Mouse (Mus musculus) megakaryocyte, embryonic 14.5 days (primary cell): ENCODE measurements at regions not wholly inside any gene's neighbourhood (a gene's known extent, or its start where the extent isn't known, plus 50 kb on each side); places are given as distances from the start of the nearest gene placed in this dataset.

Experiments used
- H3K27me3 ChIP-seq: replicated peaks from 2 replicates; pipeline ENCODE3; 2012; ENCODE audit warnings: inconsistent platforms
- H3K36me3 ChIP-seq: replicated peaks from 2 replicates; pipeline ENCODE3; 2012; ENCODE audit warnings: low read length, inconsistent platforms, mixed read lengths
- H3K4me1 ChIP-seq: 2 replicates; pipeline ENCODE4 v1.6.1; 2012; ENCODE audit warnings: inconsistent platforms
- H3K4me3 ChIP-seq: replicated peaks from 2 replicates; pipeline ENCODE3; 2012; ENCODE audit warnings: moderate library complexity, mild to moderate bottlenecking, inconsistent platforms
- H3K9me3 ChIP-seq: 2 replicates; pipeline ENCODE4 v1.6.1; 2012; ENCODE audit warnings: inconsistent platforms
- FLI1 ChIP-seq: IDR thresholded peaks from 2 replicates; pipeline ENCODE4 v1.6.1; 2012; ENCODE audit warnings: low read length, inconsistent platforms, mixed read lengths
- GATA1 ChIP-seq: IDR thresholded peaks from 3 replicates; pipeline ENCODE4 v1.6.1; 2012; ENCODE audit warnings: mixed read lengths, low read length, inconsistent platforms, borderline replicate concordance

GRCm38 (mm10) chr11:17871920-17872319, 81.8 kb downstream of the Etaa1 start:
- peaks cover 3% of the 10 kb centered on the region; the same call in 1 of the 2 replicates for H3K9me3 ChIP-seq
- no peaks in the 10 kb centered on the region for H3K27me3 ChIP-seq
- H3K4me1 ChIP-seq, result no peaks in the 10 kb centered on the region
- no peak overlapping the region for H3K4me3 ChIP-seq
- TF ChIP-seq GATA1 (no peak), FLI1 (no peak)
- no peaks in the 10 kb centered on the region for H3K36me3 ChIP-seq

- H3K9me3 ChIP-seq, result no peaks in the 10 kb centered on the region
- no peak overlapping the region for H3K4me3 ChIP-seq
- no peaks in the 10 kb centered on the region for H3K36me3 ChIP-seq
- H3K27me3 ChIP-seq, result no peaks in the 10 kb centered on the region
- TF ChIP-seq GATA1, result no peak
- TF ChIP-seq FLI1, result no peak
- H3K4me1 ChIP-seq, result no peaks in the 10 kb centered on the region
Measured at GRCm38 (mm10) chr11:17883276-17883675, 70.4 kb downstream of the Etaa1 start.
